Comparison of ENCODE assay signal across 26 mouse cellular contexts in the genomic region with DNA sequence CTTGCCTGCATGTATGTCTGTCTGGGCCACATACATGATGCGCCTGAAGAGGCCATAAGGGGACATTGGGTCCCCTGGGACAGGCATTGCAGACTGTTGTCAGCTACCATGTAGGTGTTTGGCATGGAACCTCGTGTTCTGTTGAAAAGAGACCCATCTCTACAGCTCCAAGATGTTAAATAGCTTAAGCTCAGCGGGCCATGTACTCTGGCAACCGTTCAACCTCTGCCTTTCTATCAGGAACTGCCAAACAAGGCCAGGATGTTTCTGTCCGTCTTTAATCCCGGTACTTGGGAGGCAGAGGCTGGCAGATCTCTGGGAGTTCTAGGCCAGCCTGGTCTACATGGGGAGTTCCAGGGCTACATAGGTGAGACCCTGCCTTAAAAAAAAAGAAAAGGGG. TPM values are rescaled to one million over a fixed set of nuclear protein-coding genes. Genes with fewer than 3 reads are reported as not detected.
DNase-seq lines count a peak whose midpoint lies in the region; ATAC-seq and TF ChIP-seq lines count a peak whose summit lies in the region.
"Had no signal": no experiment of that assay in that cellular context is flagged by ENCODE, and none has a peak within 500 bp of the region (broad histone marks: within the 10 kb centered on the region; RNA-seq: fewer than 3 reads in every experiment).

No protein-coding gene starts in this region.

- no peak for TF ChIP-seq POLR2A in brain, embryonic 14.5 days (IDR thresholded peaks at IDR 0.05; ENCODE audit: borderline replicate concordance, extremely low read depth, insufficient read depth, insufficient read length, poor library complexity, severe bottlenecking)

- no peak overlapping the region for H3K27ac ChIP-seq in forebrain, embryonic 11.5 days (ENCODE audit: low read depth, low read length)
- no peak overlapping the region for H3K27ac ChIP-seq in forebrain, embryonic 16.5 days (ENCODE audit: low read length)
- H3K27ac ChIP-seq: embryonic facial prominence, embryonic 12.5 days; forebrain, embryonic 15.5 days; gastrocnemius, adult 2 months; heart, adult 2 months; hindbrain, embryonic 15.5 days; liver, embryonic 14.5 days had no signal

- no peak for TF ChIP-seq CTCF in brain, embryonic 14.5 days (IDR thresholded peaks at IDR 0.05; ENCODE audit: borderline replicate concordance, extremely low read depth, insufficient read depth, insufficient read length)

- peak; percentile 14 for DNase-seq in forebrain, embryonic 11.5 days (ENCODE audit: low spot score)
- DNase-seq in kidney, adult 8-10 months = peak; percentile 47 to 51
- no peak for DNase-seq in kidney, postnatal 4 days
- DNase-seq in brain, embryonic 14.5 days (ENCODE audit: low read depth) = peak; percentile 13
- peak; percentile 57 to 69 for DNase-seq in kidney, postnatal 25 days
- no peak for DNase-seq in spleen, postnatal 4 days (ENCODE audit: low spot score in 2 of 2)
- DNase-seq: adrenal gland, postnatal 14 days; cerebellum, adult 18-20 months; cerebellum, postnatal 25 days; embryo, embryonic 11 days; gastrocnemius, adult 2 months; gastrocnemius, postnatal 36 days; heart, adult 2 months; heart, postnatal 4 days; layer of hippocampus, postnatal 36 days; liver; lung, embryonic 14.5 days; lung, postnatal 14 days; right cerebral cortex, postnatal 25 days had no signal

- no peak overlapping the region for H3K4me2 ChIP-seq in forebrain, embryonic 11.5 days (ENCODE audit: low read depth, low read length, severe bottlenecking)
- H3K4me2 ChIP-seq in forebrain, embryonic 16.5 days (ENCODE audit: low read length) = no peak overlapping the region
- H3K4me2 ChIP-seq: embryonic facial prominence, embryonic 12.5 days; forebrain, embryonic 15.5 days; heart, embryonic 12.5 days; hindbrain, embryonic 15.5 days; lung, embryonic 14.5 days had no signal

- H3K9ac ChIP-seq in forebrain, embryonic 11.5 days (ENCODE audit: low read length) = no peak overlapping the region
- H3K9ac ChIP-seq in forebrain, embryonic 16.5 days (replicated peaks; ENCODE audit: low read depth, low read length) = no peak overlapping the region
- H3K9ac ChIP-seq: embryonic facial prominence, embryonic 12.5 days; forebrain, embryonic 15.5 days; heart, embryonic 12.5 days; hindbrain, embryonic 15.5 days; liver, embryonic 14.5 days; lung, embryonic 14.5 days had no signal

- H3K36me3 ChIP-seq in forebrain, embryonic 11.5 days (ENCODE audit: control insufficient read depth, insufficient read depth, low read length) = peaks cover under 1% of the 10 kb centered on the region; the same call in 1 of the 2 replicates
- no peaks in the 10 kb centered on the region for H3K36me3 ChIP-seq in forebrain, embryonic 16.5 days (ENCODE audit: control insufficient read depth, insufficient read depth)
- H3K36me3 ChIP-seq: forebrain, embryonic 15.5 days had no signal

- H3K4me1 ChIP-seq in forebrain, embryonic 11.5 days (replicated peaks; ENCODE audit: control insufficient read depth, insufficient read depth, low read length) = peaks cover 5% of the 10 kb centered on the region; the same call in 1 of the 2 replicates
- peaks cover 17% of the 10 kb centered on the region for H3K4me1 ChIP-seq in forebrain, embryonic 16.5 days (replicated peaks; ENCODE audit: control insufficient read depth, insufficient read depth, low read length)

- H3K27me3 ChIP-seq in forebrain, embryonic 11.5 days (ENCODE audit: control insufficient read depth, insufficient read depth, low read length) = no peaks in the 10 kb centered on the region
- H3K27me3 ChIP-seq in forebrain, embryonic 16.5 days (replicated peaks; ENCODE audit: control insufficient read depth, insufficient read depth, low read length) = no peaks in the 10 kb centered on the region
- H3K27me3 ChIP-seq: embryonic facial prominence, embryonic 12.5 days; forebrain, embryonic 15.5 days; heart, embryonic 12.5 days; hindbrain, embryonic 15.5 days had no signal

- H3K9me3 ChIP-seq in forebrain, embryonic 11.5 days (ENCODE audit: control insufficient read depth, low read length) = no peaks in the 10 kb centered on the region
- H3K9me3 ChIP-seq in forebrain, embryonic 16.5 days (ENCODE audit: control insufficient read depth, low read length) = no peaks in the 10 kb centered on the region
- H3K9me3 ChIP-seq: embryonic facial prominence, embryonic 12.5 days; forebrain, embryonic 15.5 days; heart, embryonic 12.5 days; hindbrain, embryonic 15.5 days had no signal

- WGBS in forebrain, embryonic 11.5 days = 90% methylated on average over 6 of the region's 6 CpGs
- 76% methylated on average over 6 of the region's 6 CpGs for WGBS in forebrain, embryonic 16.5 days

- ATAC-seq in forebrain, embryonic 11.5 days (replicated peaks; ENCODE audit: low FRiP score) = no peak
- no peak for ATAC-seq in forebrain, embryonic 16.5 days
- ATAC-seq: forebrain, embryonic 15.5 days; midbrain, embryonic 16.5 days had no signal

- no peak overlapping the region for H3K4me3 ChIP-seq in forebrain, embryonic 11.5 days (ENCODE audit: low read depth, low read length)
- H3K4me3 ChIP-seq in forebrain, embryonic 16.5 days (replicated peaks; ENCODE audit: low read length) = no peak overlapping the region
- H3K4me3 ChIP-seq: embryonic facial prominence, embryonic 12.5 days; forebrain, embryonic 15.5 days; gastrocnemius, adult 2 months; heart, adult 2 months; heart, embryonic 12.5 days; hindbrain, embryonic 15.5 days had no signal

RNA-seq across cellular contexts. Expression of gene Klhl10, which starts 0.9 kb away (rescaled TPM):
- polyA plus RNA-seq in forebrain, embryonic 11.5 days (2014; fragmentation: Nextera tagmentation; extraction: Ambion mirVana) = 0.41 and 0.85 TPM in 2 replicates
- 0.62 and 0.80 TPM in 2 replicates for polyA plus RNA-seq in forebrain, embryonic 16.5 days (2015; fragmentation: Nextera tagmentation; extraction: Ambion mirVana)
- polyA plus RNA-seq in brain, embryonic 14.5 days (2012; rRNA removed) = 0.96 and 1.4 TPM in 2 replicates

RNA-seq across cellular contexts. Expression of gene Nt5c3b, which starts 1.0 kb away (rescaled TPM):
- 104 and 115 TPM in 2 replicates for polyA plus RNA-seq in forebrain, embryonic 11.5 days (2014; fragmentation: Nextera tagmentation; extraction: Ambion mirVana)
- polyA plus RNA-seq in forebrain, embryonic 16.5 days (2015; fragmentation: Nextera tagmentation; extraction: Ambion mirVana) = 104 and 120 TPM in 2 replicates
- polyA plus RNA-seq in brain, embryonic 14.5 days (2012; rRNA removed) = 99.3 and 111 TPM in 2 replicates

RNA-seq across cellular contexts. Expression of gene Fkbp10, which starts 27.1 kb away (rescaled TPM):
- polyA plus RNA-seq in forebrain, embryonic 11.5 days (2014; fragmentation: Nextera tagmentation; extraction: Ambion mirVana) = 36.6 and 41.2 TPM in 2 replicates
- polyA plus RNA-seq in forebrain, embryonic 16.5 days (2015; fragmentation: Nextera tagmentation; extraction: Ambion mirVana) = 18.4 and 25.6 TPM in 2 replicates
- 25.0 and 32.8 TPM in 2 replicates for polyA plus RNA-seq in brain, embryonic 14.5 days (2012; rRNA removed)

RNA-seq across cellular contexts. Expression of gene P3h4, which starts 28.0 kb away (rescaled TPM):
- polyA plus RNA-seq in forebrain, embryonic 11.5 days (2014; fragmentation: Nextera tagmentation; extraction: Ambion mirVana) = 17.8 and 18.9 TPM in 2 replicates
- 13.8 and 13.9 TPM in 2 replicates for polyA plus RNA-seq in forebrain, embryonic 16.5 days (2015; fragmentation: Nextera tagmentation; extraction: Ambion mirVana)
- 20.2 and 21.1 TPM in 2 replicates for polyA plus RNA-seq in brain, embryonic 14.5 days (2012; rRNA removed)

RNA-seq across cellular contexts. Expression of gene Klhl11, which starts 29.9 kb away (rescaled TPM):
- polyA plus RNA-seq in forebrain, embryonic 11.5 days (2014; fragmentation: Nextera tagmentation; extraction: Ambion mirVana) = 15.5 and 15.7 TPM in 2 replicates
- polyA plus RNA-seq in forebrain, embryonic 16.5 days (2015; fragmentation: Nextera tagmentation; extraction: Ambion mirVana) = 14.3 and 17.4 TPM in 2 replicates
- polyA plus RNA-seq in brain, embryonic 14.5 days (2012; rRNA removed) = 5.4 and 10.7 TPM in 2 replicates

Comparison
In these comparisons a context has a peak if more than half of its experiments do, and no peak if none do; other contexts are left out.
1. DNase-seq: peak in forebrain, embryonic 11.5 days (single experiment), kidney, adult 8-10 months (2 of 2), brain, embryonic 14.5 days (single experiment) and kidney, postnatal 25 days (2 of 2); none in kidney, postnatal 4 days (0 of 2) and spleen, postnatal 4 days (0 of 2).